Mouse (Mus musculus) myocyte (in vitro differentiated cells): ENCODE measurements at regions not wholly inside any gene's neighbourhood (a gene's known extent, or its start where the extent isn't known, plus 50 kb on each side); places are given as distances from the start of the nearest gene placed in this dataset.

Experiments
- E2F4 ChIP-seq: IDR thresholded peaks from one replicate; pipeline ENCODE4 v1.6.1; 2011; ENCODE audit warnings: mild to moderate bottlenecking, control low read depth, moderate library complexity; ENCODE audit not compliant: insufficient read depth
- MAX ChIP-seq: IDR thresholded peaks from one replicate; pipeline ENCODE4 v1.6.1; 2011; ENCODE audit warnings: low read depth, mild to moderate bottlenecking, control low read depth
- POLR2A ChIP-seq: IDR thresholded peaks from one replicate; pipeline ENCODE4 v1.6.1; 2011; ENCODE audit warnings: low read depth, mild to moderate bottlenecking, control low read depth, moderate library complexity; ENCODE audit not compliant: insufficient read length
- POLR2AphosphoS2 ChIP-seq: IDR thresholded peaks from one replicate; pipeline ENCODE4 v1.6.1; 2011; ENCODE audit warnings: low read depth, control low read depth; ENCODE audit not compliant: insufficient read length
- SRF ChIP-seq: IDR thresholded peaks from one replicate; pipeline ENCODE4 v1.6.1; 2011; ENCODE audit warnings: low read depth; ENCODE audit not compliant: control insufficient read depth, insufficient read length
- TCF12 ChIP-seq: IDR thresholded peaks from one replicate; pipeline ENCODE4 v1.6.1; 2011; ENCODE audit warnings: mild to moderate bottlenecking, control low read depth; ENCODE audit not compliant: poor library complexity, insufficient read depth, severe bottlenecking
- USF1 ChIP-seq: IDR thresholded peaks from one replicate; pipeline ENCODE4 v1.6.1; 2011; ENCODE audit warnings: low read depth, mild to moderate bottlenecking, control low read depth, moderate library complexity

DNA sequence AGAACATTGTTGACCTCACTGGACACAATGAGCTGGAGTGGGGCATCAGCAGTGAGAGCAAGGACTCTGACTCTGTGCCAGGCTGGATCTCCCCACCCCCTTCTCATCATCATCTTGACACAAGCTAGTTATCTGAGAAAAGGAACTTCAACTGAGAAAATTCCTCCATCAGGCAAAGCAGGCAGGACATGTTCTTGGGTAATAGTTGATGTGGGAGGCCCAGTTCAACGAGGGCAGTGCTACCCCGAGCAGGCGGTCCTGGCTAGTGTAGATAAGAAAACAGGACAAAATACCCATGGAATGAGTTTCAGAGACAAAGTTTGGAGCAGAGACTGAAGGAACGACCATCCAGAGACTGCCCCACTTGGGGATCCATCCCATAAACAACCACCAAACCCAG lies 862.7 kb downstream of the Zfp704 start:
- TF ChIP-seq USF1, result no peak
- no peak for TF ChIP-seq SRF
- TF ChIP-seq MAX, result no peak
- TF ChIP-seq E2F4, result no peak
- no peak for TF ChIP-seq POLR2A
- TF ChIP-seq POLR2AphosphoS2, result no peak
- TF ChIP-seq TCF12, result no peak
